Mouse (Mus musculus): ENCODE results near the gene Mtmr11.

GRCm38 (mm10) chr3:96124235-96124634 lies 37.6 kb upstream of the Mtmr11 start:
- TF ChIP-seq CTCF (IDR thresholded peaks at IDR 0.05; ENCODE audit: control insufficient read depth, insufficient read depth, insufficient replicate concordance, low read depth, low read length) (no peak), POLR2A (IDR thresholded peaks at IDR 0.05; ENCODE audit: control insufficient read depth, low read depth, low read length) (no peak)

Data from testis, adult 2 months (tissue).